Mouse (Mus musculus) ES-E14 (cell line): ENCODE data around the gene Rfc1. TPM values are rescaled to one million over a fixed set of nuclear protein-coding genes. Genes with fewer than 3 reads are reported as not detected.
A peak's percentile ranks its signal among the peaks of the same experiment; 100 is the strongest.

Source experiments
- DNase-seq: peaks from one replicate; pipeline ENCODE4 v3.0.0-alpha.2; 2013; ENCODE audit warnings: low read depth, low spot score
- H3K27ac ChIP-seq: 2 replicates; pipeline ENCODE4 v1.5.1; 2012; ENCODE audit warnings: low read depth, mild to moderate bottlenecking, low read length, moderate library complexity, mixed read lengths; ENCODE audit not compliant: poor library complexity, insufficient read depth, severe bottlenecking
- H3K36me3 ChIP-seq: 2 replicates; pipeline ENCODE4 v1.6.1; 2012; ENCODE audit warnings: mild to moderate bottlenecking, low read length, moderate library complexity, mixed read lengths; ENCODE audit not compliant: control insufficient read depth, poor library complexity, insufficient read depth, severe bottlenecking
- H3K4me1 ChIP-seq, 2 experiments: fragments of 150-350 bp in 1 of 2; sonication (generic) in 1 of 2; 2 replicates each; pipeline ENCODE4 v1.6.1; 2012; ENCODE audit warnings: low read length in 2 of 2, mild to moderate bottlenecking in 1 of 2, mixed read lengths in 1 of 2; ENCODE audit not compliant: control insufficient read depth in 2 of 2, insufficient read depth in 2 of 2, poor library complexity in 1 of 2
- H3K4me3 ChIP-seq, 2 experiments: fragments of 150-350 bp in 1 of 2; sonication (generic) in 1 of 2; 2 replicates each; pipeline ENCODE4 v1.5.1; 2012; ENCODE audit warnings: low read length in 2 of 2, low read depth in 1 of 2, mild to moderate bottlenecking in 1 of 2, mixed read lengths in 1 of 2; ENCODE audit not compliant: insufficient read depth in 1 of 2, poor library complexity in 1 of 2, severe bottlenecking in 1 of 2
- H3K9ac ChIP-seq: 2 replicates; pipeline ENCODE4 v1.6.1; 2012; ENCODE audit warnings: low read depth, mild to moderate bottlenecking, low read length, mixed read lengths; ENCODE audit not compliant: poor library complexity, insufficient read depth, severe bottlenecking
- H3K9me3 ChIP-seq: fragments of 150-350 bp; sonication (generic); 2 replicates; pipeline ENCODE4 v1.6.1; 2012; ENCODE audit warnings: low read depth, mild to moderate bottlenecking, low read length; ENCODE audit not compliant: control insufficient read depth, insufficient read depth
- CHD2 ChIP-seq: IDR thresholded peaks from 2 replicates; pipeline ENCODE4 v1.6.1; 2014; ENCODE audit warnings: mild to moderate bottlenecking, low read depth, low read length, inconsistent platforms
- HCFC1 ChIP-seq: IDR thresholded peaks from 2 replicates; pipeline ENCODE4 v1.6.1; 2012; ENCODE audit warnings: low read length, inconsistent platforms, borderline replicate concordance; ENCODE audit not compliant: insufficient read depth
- MAFK ChIP-seq: IDR thresholded peaks from 2 replicates; pipeline ENCODE4 v1.6.1; 2014; ENCODE audit warnings: mild to moderate bottlenecking, low read depth, low read length, inconsistent platforms; ENCODE audit not compliant: insufficient read depth
- ZC3H11A ChIP-seq: IDR thresholded peaks from 2 replicates; pipeline ENCODE4 v1.6.1; 2012; ENCODE audit warnings: low read depth, mild to moderate bottlenecking, inconsistent platforms, low read length, borderline replicate concordance
- ZNF384 ChIP-seq: IDR thresholded peaks from 2 replicates; pipeline ENCODE4 v1.6.1; 2012; ENCODE audit warnings: low read depth, low read length, inconsistent platforms
- in situ Hi-C, 2 experiments: fragments of 600-800 bp; cut with MboI; formaldehyde crosslinking; loops; one replicate each; pipeline ENCODE4 v1.15.1; 2025; ENCODE audit warnings: low sequenced_read_pairs in 2 of 2, inconsistent platforms in 1 of 2; ENCODE audit not compliant: unreplicated experiment in 2 of 2
- total RNA-seq: library from RNA; depleted of rRNA; stranded (reverse); fragments of 300-350 nt; gene quantifications from 2 replicates; pipeline ENCODE4 v1.2.3, GENCODE M21; 2012; rRNA removed

Rfc1 gene
- total RNA-seq = 53.4 and 70.5 TPM in 2 replicates

GRCm38 (mm10) chr5:65335298-65336074 is at the start of gene Rfc1:
Gene Rfc1, minus strand, starts transcription at chr5:65335670.
- peaks cover 2% of the 10 kb centered on the region; the same call in 1 of the 2 replicates for H3K36me3 ChIP-seq
- peak; percentile 91 for DNase-seq
- peak within 1 kb of the TSS; percentile 82 to 96 for H3K4me3 ChIP-seq
- H3K4me1 ChIP-seq = peaks cover 2 to 6% of the 10 kb centered on the region in 2 experiments; a peak in 2 of 4 replicates
- in situ Hi-C loops = no loop called here
- peak within 1 kb of the TSS; percentile 98 for H3K9ac ChIP-seq
- TF ChIP-seq MAFK (no peak), HCFC1 (peak; percentile 78)
- no peaks in the 10 kb centered on the region for H3K9me3 ChIP-seq
- peak within 1 kb of the TSS; percentile 51 for H3K27ac ChIP-seq

- no peak overlapping the region for H3K27ac ChIP-seq
- H3K4me1 ChIP-seq = peaks cover 0 to 2% of the 10 kb centered on the region in 2 experiments; a peak in 1 of 4 replicates
- in situ Hi-C loops = no loop called here
- H3K36me3 ChIP-seq = no peaks in the 10 kb centered on the region
- H3K9me3 ChIP-seq = no peaks in the 10 kb centered on the region
- no peak for TF ChIP-seq MAFK
- TF ChIP-seq HCFC1 = no peak
- no peak for TF ChIP-seq CHD2
- H3K9ac ChIP-seq = no peak overlapping the region
- H3K4me3 ChIP-seq = no peak overlapping the region
- no peak for DNase-seq
These were observed 39.3 kb upstream of the Rfc1 start for GRCm38 (mm10) chr5:65374746-65375145.

GRCm38 (mm10) chr5:65371551-65371950 is 36.1 kb upstream of the Rfc1 start:
- Histone ChIP-seq H3K9ac (no peak overlapping the region), H3K36me3 (no peaks in the 10 kb centered on the region), H3K27ac (no peak overlapping the region), H3K4me3 (0 out of 4 replicates have a peak overlapping the region, but pooled peaks of 1 of the 2 experiments have one; percentile 8), H3K4me1 (peaks cover 3 to 6% of the 10 kb centered on the region in 2 experiments), H3K9me3 (no peaks in the 10 kb centered on the region)
- no peak for DNase-seq
- no peak for TF ChIP-seq CHD2
- TF ChIP-seq ZNF384 = no peak
- no peak for TF ChIP-seq HCFC1
- no peak for TF ChIP-seq ZC3H11A
- TF ChIP-seq MAFK = no peak
- in situ Hi-C loops = no loop called here

- Histone ChIP-seq H3K9ac (no peak overlapping the region), H3K36me3 (no peaks in the 10 kb centered on the region), H3K4me3 (no peak overlapping the region), H3K4me1 (peaks cover 3 to 6% of the 10 kb centered on the region in 2 experiments), H3K27ac (no peak overlapping the region), H3K9me3 (no peaks in the 10 kb centered on the region)
- in situ Hi-C loops = no loop called here
- TF ChIP-seq ZC3H11A = no peak
- TF ChIP-seq ZNF384 = no peak
- TF ChIP-seq MAFK = no peak
- no peak for TF ChIP-seq HCFC1
- no peak for TF ChIP-seq CHD2
- no peak for DNase-seq
These were observed 32.4 kb upstream of the Rfc1 start for GRCm38 (mm10) chr5:65367837-65368236.
